Mouse (Mus musculus) MN1 (cell line): ENCODE measurements around the gene Arhgap35.

Experiments
- DNase-seq: peaks from one replicate; pipeline ENCODE4 v3.0.0-alpha.2; 2016; ENCODE audit warnings: low spot score

Arhgap35 gene

GRCm38 (mm10) chr7:16604141-16604540 lies 10.7 kb downstream of the Arhgap35 start:
- DNase-seq: no peak

GRCm38 (mm10) chr7:16601683-16602102 lies 13.1 kb downstream of the Arhgap35 start:
- no peak for DNase-seq

- no peak for DNase-seq
Observed at GRCm38 (mm10) chr7:16599006-16599405, 15.8 kb downstream of the Arhgap35 start.

GRCm38 (mm10) chr7:16591292-16591691 lies 23.5 kb downstream of the Arhgap35 start:
- DNase-seq: peak; percentile 57

- no peak for DNase-seq
Observed at GRCm38 (mm10) chr7:16587649-16588048, 27.1 kb downstream of the Arhgap35 start.

- DNase-seq: peak; percentile 57
Observed at GRCm38 (mm10) chr7:16584384-16584783, 30.4 kb downstream of the Arhgap35 start.

- DNase-seq: no peak
Observed at GRCm38 (mm10) chr7:16583775-16584174, 31.0 kb downstream of the Arhgap35 start.

- DNase-seq: no peak
Observed at GRCm38 (mm10) chr7:16582299-16582698, 32.5 kb downstream of the Arhgap35 start.

GRCm38 (mm10) chr7:16581276-16582100 lies 33.3 kb downstream of the Arhgap35 start:
- no peak for DNase-seq

GRCm38 (mm10) chr7:16576719-16577118 lies 38.1 kb downstream of the Arhgap35 start:
- no peak for DNase-seq

- DNase-seq: no peak
Observed at GRCm38 (mm10) chr7:16571191-16571590, 43.6 kb downstream of the Arhgap35 start.

- DNase-seq: no peak
Observed at GRCm38 (mm10) chr7:16570737-16571136, 44.1 kb downstream of the Arhgap35 start.

- no peak for DNase-seq
Observed at GRCm38 (mm10) chr7:16564491-16564890, 50.3 kb downstream of the Arhgap35 start.

GRCm38 (mm10) chr7:16557783-16558538 lies 56.8 kb downstream of the Arhgap35 start:
- DNase-seq: no peak

- no peak for DNase-seq
Observed at GRCm38 (mm10) chr7:16557251-16557650, 57.5 kb downstream of the Arhgap35 start.

GRCm38 (mm10) chr7:16554215-16554614 lies 60.6 kb downstream of the Arhgap35 start:
- DNase-seq: no peak

GRCm38 (mm10) chr7:16551581-16551980 lies 63.2 kb downstream of the Arhgap35 start:
- no peak for DNase-seq

GRCm38 (mm10) chr7:16549299-16549698 lies 65.5 kb downstream of the Arhgap35 start:
- DNase-seq: no peak

- DNase-seq: no peak
Observed at GRCm38 (mm10) chr7:16544770-16545169, 70.0 kb downstream of the Arhgap35 start.

GRCm38 (mm10) chr7:16537220-16537903 lies 77.4 kb downstream of the Arhgap35 start:
- no peak for DNase-seq

GRCm38 (mm10) chr7:16525995-16526394 lies 88.8 kb downstream of the Arhgap35 start:
- no peak for DNase-seq

GRCm38 (mm10) chr7:16525448-16525847 lies 89.3 kb downstream of the Arhgap35 start:
- no peak for DNase-seq

- DNase-seq: no peak
Observed at GRCm38 (mm10) chr7:16524308-16524707, 90.5 kb downstream of the Arhgap35 start.
